24 mouse cellular contexts compared by ENCODE assay signal in the genomic region with DNA sequence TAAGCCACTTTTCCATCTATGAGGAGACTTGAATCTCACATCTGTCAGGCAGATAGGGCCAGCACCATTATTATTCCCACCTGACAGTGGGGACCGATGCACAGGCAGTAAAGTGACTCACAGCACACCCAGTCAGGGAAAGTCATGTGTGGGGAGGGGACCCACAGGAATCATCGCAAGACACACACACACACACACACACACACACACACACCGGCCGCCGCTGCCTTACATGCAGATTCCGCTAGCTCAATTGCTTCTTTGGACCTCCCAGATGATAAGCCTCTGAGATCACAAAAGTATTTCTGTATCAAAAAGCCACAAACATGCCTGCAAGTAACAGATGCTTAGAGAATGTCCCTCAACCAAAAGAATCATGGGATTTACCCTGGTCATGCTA.
"Had no signal": no experiment of that assay in that cellular context is flagged by ENCODE, and none has a peak within 500 bp of the region (broad histone marks: within the 10 kb centered on the region; RNA-seq: fewer than 3 reads in every experiment).

No protein-coding gene starts in this region.

- DNase-seq: gastrocnemius, adult 2 months; gastrocnemius, postnatal 10 days; gastrocnemius, postnatal 25 days; heart, adult 2 months; heart, postnatal 14 days; heart, postnatal 36 days; kidney, adult 18-20 months; kidney, adult 8-10 months; kidney, postnatal 10 days; kidney, postnatal 25 days; layer of hippocampus, postnatal 36 days; left cerebral cortex, postnatal 4 days had no signal

- H3K4me1 ChIP-seq: hindbrain, embryonic 10.5 days; hindbrain, embryonic 12.5 days; limb, embryonic 13.5 days had no signal

- H3K27me3 ChIP-seq: hindbrain, embryonic 12.5 days; intestine, embryonic 15.5 days; limb, embryonic 13.5 days; limb, embryonic 15.5 days; liver, embryonic 12.5 days had no signal

- H3K27ac ChIP-seq: gastrocnemius, adult 2 months; heart, adult 2 months; hindbrain, embryonic 10.5 days; hindbrain, embryonic 12.5 days; hindbrain, embryonic 14.5 days; intestine, embryonic 15.5 days; layer of hippocampus, adult 2 months; limb, embryonic 13.5 days; limb, embryonic 15.5 days; liver, embryonic 12.5 days; liver, embryonic 14.5 days had no signal

- H3K9ac ChIP-seq: hindbrain, embryonic 12.5 days; hindbrain, embryonic 14.5 days; intestine, embryonic 15.5 days; limb, embryonic 13.5 days; limb, embryonic 15.5 days; liver, embryonic 12.5 days; liver, embryonic 14.5 days had no signal

- H3K4me2 ChIP-seq: hindbrain, embryonic 12.5 days; hindbrain, embryonic 14.5 days; intestine, embryonic 15.5 days; limb, embryonic 13.5 days; limb, embryonic 15.5 days; liver, embryonic 12.5 days had no signal

- H3K4me3 ChIP-seq: gastrocnemius, adult 2 months; heart, adult 2 months; hindbrain, embryonic 10.5 days; hindbrain, embryonic 12.5 days; intestine, embryonic 15.5 days; layer of hippocampus, adult 2 months; limb, embryonic 13.5 days; limb, embryonic 15.5 days; liver, embryonic 12.5 days had no signal

- H3K36me3 ChIP-seq: hindbrain, embryonic 10.5 days; hindbrain, embryonic 12.5 days; intestine, embryonic 15.5 days; limb, embryonic 13.5 days; limb, embryonic 15.5 days; liver, embryonic 12.5 days had no signal

- H3K9me3 ChIP-seq: hindbrain, embryonic 10.5 days; hindbrain, embryonic 12.5 days; intestine, embryonic 15.5 days; limb, embryonic 13.5 days; limb, embryonic 15.5 days; liver, embryonic 12.5 days had no signal

- ATAC-seq: hindbrain, embryonic 16.5 days; inflammation-experienced regulatory T-cells, adult 6 months; intestine, embryonic 15.5 days; intestine, postnatal 0 days; liver, embryonic 12.5 days had no signal
